Mouse (Mus musculus) bone marrow macrophage, adult 2 months (primary cell): ENCODE results near the gene Slc17a5. TPM values are rescaled to one million over a fixed set of nuclear protein-coding genes. Genes with fewer than 3 reads are reported as not detected.
"Not testable (repeated sequence)": the region's sequence is repeated elsewhere in the genome, so short reads cannot be mapped to it uniquely, and the experiment has no call there.

Experiments used
- H3K27ac ChIP-seq: 2 replicates; pipeline ENCODE4 v1.5.1; 2012; ENCODE audit warnings: low read depth, low read length; ENCODE audit not compliant: insufficient read depth
- H3K4me1 ChIP-seq: 2 replicates; pipeline ENCODE4 v1.6.1; 2012; ENCODE audit warnings: low read length; ENCODE audit not compliant: control insufficient read depth, insufficient read depth
- H3K4me3 ChIP-seq: 2 replicates; pipeline ENCODE4 v1.5.1; 2012; ENCODE audit warnings: mild to moderate bottlenecking, low read length, moderate library complexity; ENCODE audit not compliant: insufficient read depth
- CTCF ChIP-seq: IDR thresholded peaks from 2 replicates; pipeline ENCODE4 v1.5.1; 2012; ENCODE audit warnings: low read depth, mild to moderate bottlenecking, low read length, moderate library complexity
- POLR2A ChIP-seq: IDR thresholded peaks from 2 replicates; pipeline ENCODE4 v1.6.1; 2012; ENCODE audit warnings: mild to moderate bottlenecking, low read depth, low read length, borderline replicate concordance
- polyA plus RNA-seq: library from polyadenylated mRNA; stranded (reverse); fragments of >200 nt; gene quantifications from 2 replicates; pipeline ENCODE4 v1.2.4, GENCODE M21; 2012; ENCODE audit not compliant: missing spikeins, insufficient read depth, insufficient read length

Gene Slc17a5
- polyA plus RNA-seq, 1 experiment = 44.2 TPM

GRCm38 (mm10) chr9:78525451-78526135 is 62.2 kb downstream of the Slc17a5 start:
- Histone ChIP-seq H3K4me1 (peaks cover 21% of the 10 kb centered on the region), H3K4me3 (no peak overlapping the region), H3K27ac (no peak overlapping the region)
- TF ChIP-seq POLR2A = no peak
- TF ChIP-seq CTCF = no peak

GRCm38 (mm10) chr9:78521689-78522088 is 66.2 kb downstream of the Slc17a5 start:
- Histone ChIP-seq H3K4me1 (peaks cover 11% of the 10 kb centered on the region), H3K4me3 (no peak overlapping the region), H3K27ac (no peak overlapping the region)
- TF ChIP-seq POLR2A (no peak), CTCF (no peak)

GRCm38 (mm10) chr9:78520780-78521601 is 66.8 kb downstream of the Slc17a5 start:
- no peak overlapping the region for H3K4me3 ChIP-seq
- H3K4me1 ChIP-seq = peaks cover 4% of the 10 kb centered on the region
- TF ChIP-seq POLR2A (no peak), CTCF (no peak)
- H3K27ac ChIP-seq = no peak overlapping the region

- TF ChIP-seq CTCF = no peak
- TF ChIP-seq POLR2A = no peak
- Histone ChIP-seq H3K4me1 (peaks cover 1% of the 10 kb centered on the region), H3K4me3 (no peak overlapping the region), H3K27ac (no peak overlapping the region)
Observed at GRCm38 (mm10) chr9:78520127-78520779, 67.6 kb downstream of the Slc17a5 start.

GRCm38 (mm10) chr9:78517237-78517636 is 70.6 kb downstream of the Slc17a5 start:
- H3K4me3 ChIP-seq, H3K4me1 ChIP-seq, H3K27ac ChIP-seq: not testable (repeated sequence)

- no peak for TF ChIP-seq CTCF
- no peak for TF ChIP-seq POLR2A
Observed at GRCm38 (mm10) chr9:78516125-78516524, 71.7 kb downstream of the Slc17a5 start.

GRCm38 (mm10) chr9:78514681-78515080 is 73.2 kb downstream of the Slc17a5 start:
- Histone ChIP-seq H3K27ac (no peak overlapping the region), H3K4me1 (peaks cover 8% of the 10 kb centered on the region), H3K4me3 (no peak overlapping the region)
- TF ChIP-seq CTCF = no peak
- no peak for TF ChIP-seq POLR2A

More at GRCm38 (mm10) chr9:78516125-78516524, 71.7 kb downstream of the Slc17a5 start:
- Histone ChIP-seq H3K4me1 (peaks cover 8% of the 10 kb centered on the region), H3K4me3 (no peak overlapping the region), H3K27ac (no peak overlapping the region)

- H3K4me3 ChIP-seq = no peak overlapping the region
- no peak overlapping the region for H3K27ac ChIP-seq
- H3K4me1 ChIP-seq = peaks cover 8% of the 10 kb centered on the region
- TF ChIP-seq POLR2A = no peak
Observed at GRCm38 (mm10) chr9:78513776-78514500, 73.9 kb downstream of the Slc17a5 start.

- no peak overlapping the region for H3K4me3 ChIP-seq
- no peak overlapping the region for H3K27ac ChIP-seq
- no peak for TF ChIP-seq POLR2A
- no peak for TF ChIP-seq CTCF
- H3K4me1 ChIP-seq = peaks cover 16% of the 10 kb centered on the region
Observed at GRCm38 (mm10) chr9:78511705-78512104, 76.1 kb downstream of the Slc17a5 start.
